Mouse (Mus musculus): ENCODE measurements around the gene Eps8l1.

GRCm38 (mm10) chr7:4440549-4440948 lies 19.9 kb upstream of the Eps8l1 start:
- TF ChIP-seq CTCF (IDR thresholded peaks at IDR 0.05; ENCODE audit: low read depth, low read length) (no peak), TAL1 (conservative IDR thresholded peaks at IDR 0.05; ENCODE audit: low read depth, low read length) (no peak)
